Mouse (Mus musculus): ENCODE results near the gene Pom121l2.
A peak's percentile ranks its signal among the peaks of the same experiment; 100 is the strongest.

The Pom121l2 gene

GRCm38 (mm10) chr13:22020901-22021339 is 39.9 kb downstream of the Pom121l2 start:
- DNase-seq: peak; percentile 68 to 77

GRCm38 (mm10) chr13:22021581-22021980 is 40.6 kb downstream of the Pom121l2 start:
- no peak for DNase-seq

GRCm38 (mm10) chr13:22022241-22022640 is 41.2 kb downstream of the Pom121l2 start:
- DNase-seq: peak; percentile 83 to 88

GRCm38 (mm10) chr13:22026058-22027031 is 45.4 kb downstream of the Pom121l2 start:
- DNase-seq: peak; percentile 92 to 93

- peak; percentile 98 for DNase-seq
These were observed 47.9 kb downstream of the Pom121l2 start for GRCm38 (mm10) chr13:22028673-22029460.

GRCm38 (mm10) chr13:22029928-22030327 is 48.9 kb downstream of the Pom121l2 start:
- DNase-seq: peak; percentile 34 to 39

GRCm38 (mm10) chr13:22030493-22030892 is 49.5 kb downstream of the Pom121l2 start:
- peak; percentile 30 to 46 for DNase-seq

GRCm38 (mm10) chr13:22033741-22034442 is 52.9 kb downstream of the Pom121l2 start:
- DNase-seq: no peak

GRCm38 (mm10) chr13:22034443-22035266 is 53.7 kb downstream of the Pom121l2 start:
- no peak for DNase-seq

GRCm38 (mm10) chr13:22035267-22036148 is 54.5 kb downstream of the Pom121l2 start, which contains the start of the genes Hist1h2ah and Hist1h2bk:
Gene Hist1h2ah, minus strand, starts transcription at chr13:22035568.
Gene Hist1h2bk, plus strand, starts transcription at chr13:22035870.
- DNase-seq: peak; percentile 81 to 84

GRCm38 (mm10) chr13:22036149-22036956 is 55.4 kb downstream of the Pom121l2 start:
- DNase-seq: no peak

GRCm38 (mm10) chr13:22036986-22037385 is 56.0 kb downstream of the Pom121l2 start:
- DNase-seq: no peak

GRCm38 (mm10) chr13:22037415-22037814 is 56.4 kb downstream of the Pom121l2 start:
- no peak for DNase-seq
